Mouse (Mus musculus) adrenal gland, adult 8-10 months (tissue): Measurements from ENCODE around the gene Akirin1. TPM values are rescaled to one million over a fixed set of nuclear protein-coding genes. Genes with fewer than 3 reads are reported as not detected.

Experiments
- DNase-seq: peaks from one replicate; pipeline ENCODE4 v3.0.0; 2022
- total RNA-seq, 4 experiments: library from RNA; stranded (reverse); gene quantifications; 2 replicates each; pipeline ENCODE4 v1.2.4; 2022

The Akirin1 gene
- 10 to 100 TPM; 70.9 to 77.6 (median 71.6) TPM for total RNA-seq

DNA sequence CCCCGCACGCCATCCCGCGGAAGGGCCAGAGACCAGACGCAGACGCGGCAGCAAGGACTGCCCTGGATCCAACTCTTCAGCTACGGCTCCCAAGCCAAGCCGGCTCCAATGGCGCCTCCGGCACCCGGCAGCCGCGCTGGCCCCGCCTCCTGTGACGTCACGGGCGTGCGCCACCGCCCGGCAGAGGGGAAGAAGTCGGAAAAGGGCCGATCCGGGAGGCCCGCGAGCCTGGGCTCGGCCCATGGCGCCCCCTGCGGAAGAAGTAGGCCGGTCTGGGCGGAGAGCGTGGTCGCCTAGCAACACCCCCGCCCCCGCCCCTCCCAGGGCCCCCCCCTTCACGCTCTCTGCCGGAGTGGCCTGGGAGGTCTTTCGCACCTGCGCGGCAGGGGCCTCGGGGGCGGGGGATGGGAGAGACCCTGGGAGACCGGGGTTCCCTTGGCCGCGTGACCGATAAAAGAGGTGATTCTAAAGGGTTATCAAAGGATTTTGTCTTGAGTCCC is at the start of gene Akirin1:
TSS of gene Akirin1 (minus strand) at position 194 of the 500 bp plus-strand sequence.
- peak; percentile 95 for DNase-seq

DNA sequence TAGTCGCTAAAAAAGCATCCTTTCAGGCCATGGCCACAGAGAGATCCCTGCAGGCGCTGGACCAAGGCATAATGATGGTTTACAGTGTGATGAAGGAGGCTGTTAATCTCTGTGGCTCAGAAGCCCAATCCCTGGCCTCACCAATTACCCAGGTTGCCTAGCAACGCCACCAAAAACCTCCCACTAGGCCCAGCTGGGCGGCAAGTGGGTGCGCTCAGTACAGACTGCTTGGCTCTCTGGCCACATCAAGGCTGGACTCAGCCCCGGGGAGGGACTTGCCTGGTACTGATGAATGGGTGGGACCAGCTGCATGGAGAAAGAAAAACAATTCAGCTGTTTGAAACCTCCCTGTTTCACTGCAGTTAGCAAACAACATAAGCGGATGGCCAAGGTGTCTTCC is 47.7 kb upstream of the Akirin1 start:
- DNase-seq = no peak

DNA sequence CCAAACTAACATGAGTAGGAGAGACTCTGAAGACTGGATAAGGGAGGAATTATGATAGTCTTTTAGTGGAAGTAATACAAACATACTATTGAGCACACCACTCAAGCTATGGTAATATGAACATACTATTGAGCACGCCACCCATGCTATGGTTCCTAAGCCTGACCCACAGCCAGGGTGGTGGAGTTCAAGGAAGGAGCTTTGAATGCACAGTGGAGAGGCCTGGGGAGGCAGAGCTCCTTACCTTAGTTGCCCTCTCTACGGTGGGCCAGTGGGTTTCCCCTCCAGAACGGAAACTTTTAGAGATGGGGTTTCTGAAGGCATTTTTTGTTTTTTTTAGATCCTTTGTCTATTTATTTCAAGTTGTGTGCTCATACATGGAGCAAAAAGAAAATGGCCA is 47.3 kb upstream of the Akirin1 start:
- DNase-seq = no peak

DNA sequence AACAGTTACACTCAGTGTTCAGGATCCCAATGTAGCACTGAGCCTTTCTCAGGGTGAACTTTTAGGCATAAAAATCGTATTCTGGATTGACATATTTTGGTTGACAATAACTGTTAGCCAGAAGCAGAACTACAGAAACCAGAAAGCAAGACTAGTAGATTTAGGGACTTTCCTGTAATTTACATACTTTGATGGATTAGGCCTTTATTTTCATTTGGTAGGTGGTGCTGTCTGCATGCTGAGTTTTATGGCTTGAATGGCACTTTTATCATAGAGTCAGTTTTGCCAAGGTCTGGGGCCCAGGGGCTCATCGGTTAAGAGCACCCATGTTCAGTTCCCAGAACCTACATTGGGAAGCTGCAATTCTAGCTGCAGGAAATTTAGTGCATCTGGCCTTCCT is 44.9 kb upstream of the Akirin1 start:
- no peak for DNase-seq

DNA sequence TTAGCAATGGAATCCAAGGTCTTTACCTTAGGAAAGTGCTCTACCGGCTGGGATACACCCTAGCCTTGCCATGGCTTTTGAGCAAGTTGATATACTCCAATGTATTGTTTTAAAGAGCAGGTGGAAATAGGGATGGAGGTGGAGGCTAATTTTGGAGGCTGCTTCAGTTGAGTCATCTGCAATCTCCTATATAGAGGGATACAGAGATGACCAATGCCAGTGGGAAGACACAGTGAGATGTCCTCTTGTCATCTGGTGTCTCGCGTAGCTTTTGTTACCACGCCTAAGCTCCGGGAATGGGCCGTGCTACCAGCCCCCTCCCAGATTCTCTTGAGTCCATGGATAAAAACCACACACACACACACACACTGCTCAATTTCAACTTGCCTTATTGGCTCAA is 43.0 kb upstream of the Akirin1 start:
- DNase-seq = no peak

DNA sequence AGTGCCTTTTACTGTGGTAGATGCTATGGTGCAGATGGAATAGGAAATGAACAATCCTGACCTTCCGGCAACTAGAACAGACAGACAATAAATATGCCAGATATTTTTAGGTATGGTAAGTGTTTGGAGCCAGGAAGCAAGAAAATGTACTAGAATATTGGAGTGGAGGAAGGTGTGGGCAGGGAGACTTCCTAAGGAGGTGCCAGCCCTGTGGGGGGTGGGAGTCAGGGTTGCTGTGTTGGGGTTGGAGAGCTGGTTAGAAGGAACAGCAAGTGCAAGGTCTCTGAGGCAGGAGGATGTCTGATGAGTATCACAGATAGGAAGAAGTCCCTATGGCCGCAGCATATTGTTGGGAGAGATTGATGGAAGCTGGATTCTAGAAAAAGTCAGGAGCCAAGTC is 42.5 kb upstream of the Akirin1 start:
- DNase-seq = no peak

DNA sequence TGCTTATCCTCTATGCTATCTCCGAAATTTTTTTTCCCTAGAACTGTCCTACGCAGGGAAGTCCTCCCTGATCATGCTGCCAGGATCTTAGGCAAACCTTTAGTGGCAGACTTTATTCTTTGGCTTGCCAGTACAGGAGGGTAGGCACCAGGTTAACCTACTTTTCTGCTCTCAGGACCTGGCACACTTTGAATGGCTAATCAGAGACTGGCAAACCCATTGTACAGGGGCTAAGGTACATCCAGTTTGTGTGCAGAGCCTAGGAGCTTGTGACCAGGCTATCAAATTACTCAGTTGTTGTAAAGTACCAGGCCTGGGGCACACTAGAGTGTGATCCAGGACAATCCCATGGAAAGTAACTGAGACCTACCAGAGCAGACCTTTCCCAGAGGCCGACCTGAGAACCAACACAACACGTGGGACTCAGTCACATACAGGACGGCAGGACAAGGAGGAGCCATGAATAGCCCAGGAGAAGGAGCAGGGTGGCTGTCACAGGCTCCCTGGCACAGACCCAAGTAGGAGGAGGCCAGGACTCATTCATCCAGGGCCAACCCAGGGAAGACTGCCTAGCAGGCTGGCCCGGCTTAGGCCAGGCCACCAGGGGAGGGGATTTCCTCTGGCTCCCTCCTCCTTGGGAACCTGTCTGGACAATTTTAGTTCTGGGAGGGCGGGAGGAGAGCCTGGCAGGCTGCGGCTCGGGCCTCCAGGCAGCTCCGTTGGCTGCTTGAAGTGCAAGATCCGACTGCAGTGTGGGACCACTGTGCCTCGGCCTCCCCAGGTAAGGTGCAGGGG is 37.2 kb upstream of the Akirin1 start, which contains the start of gene Rhbdl2:
TSS of gene Rhbdl2 (plus strand) at position 684 of the 795 bp plus-strand sequence.
- peak; percentile 70 for DNase-seq

DNA sequence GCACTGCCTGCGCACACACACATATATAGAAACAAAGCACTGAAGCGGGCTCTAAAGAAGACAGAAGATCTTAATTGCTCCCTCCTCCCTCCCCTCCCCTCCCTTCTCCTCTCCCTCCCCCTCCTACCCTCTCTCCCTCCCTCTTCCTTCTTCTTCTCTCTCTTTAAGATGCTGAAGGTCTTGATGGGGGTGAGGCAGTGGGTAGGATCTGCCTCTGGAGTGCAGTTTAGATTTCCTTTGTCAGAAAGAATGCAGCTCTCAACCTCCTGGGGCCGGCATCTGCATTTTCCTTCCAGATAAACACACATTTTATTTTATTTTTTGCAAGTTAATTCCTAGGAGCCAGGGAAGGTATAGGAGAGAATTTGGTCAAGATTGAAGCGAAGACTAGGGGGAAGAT is 18.1 kb upstream of the Akirin1 start:
- DNase-seq = no peak

DNA sequence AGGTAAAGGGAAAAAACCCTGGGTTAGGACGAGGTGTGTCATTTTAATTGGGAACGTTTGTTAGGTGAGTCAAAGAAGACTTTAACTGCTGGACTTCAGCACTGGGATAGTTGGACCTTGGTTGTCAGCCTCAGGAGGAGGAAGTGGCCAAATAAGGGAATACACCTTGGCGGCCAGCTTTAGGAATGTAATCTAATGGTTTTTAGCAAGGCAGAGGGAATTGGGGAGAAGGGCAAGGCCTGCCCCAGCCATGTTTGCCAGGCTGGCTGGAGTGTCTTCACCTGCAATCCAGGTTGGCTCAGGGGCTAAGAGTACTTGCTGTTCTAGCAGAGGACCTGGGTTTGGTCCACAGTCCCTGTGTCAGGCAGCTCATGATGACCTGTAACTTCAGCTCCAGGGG is 17.7 kb upstream of the Akirin1 start:
- no peak for DNase-seq

DNA sequence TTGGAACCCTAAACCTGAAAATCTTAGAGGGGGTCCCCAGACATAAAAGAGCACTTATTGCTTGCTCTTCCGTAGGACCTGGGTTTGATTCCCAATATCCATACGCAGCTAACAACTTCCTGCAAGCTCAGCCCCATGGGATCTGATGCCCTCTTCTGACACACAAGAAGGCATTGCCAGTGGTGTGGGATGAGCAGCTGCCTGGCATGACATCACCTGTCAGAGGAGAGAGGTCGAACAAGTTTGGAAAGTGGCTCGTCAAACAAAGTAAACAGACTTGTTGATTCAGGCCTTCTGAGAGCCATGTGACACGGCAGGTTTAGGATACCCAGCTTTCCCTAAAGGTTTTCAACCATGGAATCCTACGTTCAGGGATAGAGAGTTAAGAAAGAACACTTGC is 14.9 kb upstream of the Akirin1 start:
- no peak for DNase-seq

DNA sequence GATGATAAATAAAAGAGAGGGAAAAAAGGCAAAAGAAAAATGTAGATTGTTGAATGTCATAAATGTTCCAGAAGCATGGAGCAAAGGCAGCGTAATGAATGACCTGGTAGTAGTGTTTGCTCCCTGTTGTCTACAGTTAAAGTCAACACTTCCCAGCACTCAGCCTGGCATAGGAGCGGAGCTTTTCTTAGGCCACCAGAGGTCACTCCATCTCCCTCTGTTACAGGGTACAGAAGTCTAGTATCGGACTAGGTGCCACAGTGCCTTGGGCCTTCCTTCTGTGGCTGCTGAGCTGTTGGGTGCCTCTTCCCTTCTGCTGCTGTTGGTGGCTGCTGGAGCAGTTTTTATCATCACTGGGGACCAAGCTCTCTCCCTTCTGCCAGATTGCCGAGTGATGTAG is 8.2 kb upstream of the Akirin1 start:
- DNase-seq = no peak

DNA sequence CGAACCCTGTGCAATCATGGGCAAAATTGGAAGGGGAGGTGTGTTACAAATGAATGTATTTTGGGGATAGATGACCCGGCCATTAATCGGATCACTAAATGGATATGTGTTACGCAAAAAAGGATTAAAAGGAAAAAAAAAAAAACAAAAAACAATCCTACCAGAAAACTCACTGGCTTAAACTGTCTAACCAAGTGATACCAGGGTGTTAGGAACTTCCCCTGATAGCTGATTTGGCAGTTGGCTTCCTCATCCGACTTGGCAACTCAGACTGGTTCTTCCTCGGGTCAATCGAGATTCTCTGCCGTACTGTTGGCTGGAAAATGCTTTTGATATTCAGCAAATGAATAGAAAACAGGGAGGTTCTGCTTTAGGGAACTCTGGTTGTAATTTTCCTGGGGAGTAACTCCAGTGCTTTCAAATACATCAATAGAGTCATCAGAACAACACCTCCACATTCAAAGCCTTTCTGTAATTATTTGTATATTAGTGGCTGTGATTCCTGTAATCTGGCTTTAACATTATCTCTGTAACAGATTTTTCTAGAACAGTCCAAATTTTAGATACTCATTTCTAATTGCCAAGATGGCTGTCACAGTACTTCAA is 665 bp upstream of the Akirin1 start:
- DNase-seq = no peak

DNA sequence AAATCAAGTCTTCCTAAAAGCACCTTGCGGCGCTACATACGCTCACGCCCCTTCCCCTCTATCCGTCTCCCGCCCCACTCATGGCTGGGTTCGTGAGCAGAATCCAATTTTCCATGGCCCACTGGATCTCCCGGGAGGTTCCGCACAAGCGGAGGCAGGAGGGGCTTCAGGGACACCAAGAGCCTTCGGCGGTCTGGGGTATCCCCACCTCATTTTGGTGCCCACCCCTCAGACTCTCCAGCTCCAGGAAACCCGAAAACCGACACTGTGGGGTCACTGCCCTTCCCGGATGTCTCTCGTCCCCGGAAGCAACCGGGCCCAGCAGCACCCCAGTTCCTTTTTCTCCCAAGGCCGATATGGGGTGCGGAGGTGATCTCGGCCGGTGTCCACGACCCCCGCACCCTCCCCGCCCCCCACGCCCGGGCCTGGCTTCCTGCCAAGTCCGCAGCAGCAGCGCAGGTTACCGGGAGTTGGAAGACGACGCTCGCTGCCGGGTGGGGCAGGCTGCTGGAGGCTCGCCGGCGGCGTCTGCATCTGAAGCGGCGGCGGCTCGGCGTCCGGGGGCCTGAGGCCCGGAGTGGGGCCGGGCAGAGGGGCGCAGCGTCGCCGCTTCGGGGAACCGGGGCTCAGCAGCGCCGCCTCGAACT is 538 bp downstream of the Akirin1 start:
- peak; percentile 33 for DNase-seq

DNA sequence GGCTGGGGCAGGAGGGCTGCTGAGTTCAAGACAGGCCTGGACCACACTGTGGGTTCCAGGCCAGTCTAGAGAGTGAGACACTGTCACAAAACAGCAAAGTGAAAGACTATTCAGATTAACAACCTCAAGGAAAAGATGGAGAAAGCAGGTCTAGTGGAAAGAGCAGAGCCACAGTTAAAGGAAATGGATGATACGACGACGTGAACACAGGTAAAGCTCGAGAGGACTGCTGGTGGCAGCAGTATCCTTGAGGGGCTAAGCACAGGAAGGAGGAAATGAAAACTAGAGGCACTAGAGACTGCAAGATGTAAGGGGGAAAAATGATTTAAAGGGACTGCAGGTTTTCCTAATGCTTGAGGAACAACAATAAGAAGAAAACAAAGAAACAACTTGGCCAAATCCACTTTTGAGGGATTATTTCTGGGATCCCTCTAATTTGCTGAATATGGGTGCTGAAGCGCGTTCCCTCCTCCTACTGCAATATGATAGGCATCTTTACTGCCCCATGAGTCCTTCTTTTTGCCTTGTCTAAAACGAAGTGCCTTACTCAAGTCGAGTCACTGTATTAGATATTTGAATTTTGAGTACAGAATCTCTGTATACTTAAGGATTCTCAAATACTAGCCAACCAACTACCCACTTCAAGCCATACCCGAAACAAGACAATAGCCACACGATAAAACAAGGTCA is 1.3 kb downstream of the Akirin1 start:
- no peak for DNase-seq

DNA sequence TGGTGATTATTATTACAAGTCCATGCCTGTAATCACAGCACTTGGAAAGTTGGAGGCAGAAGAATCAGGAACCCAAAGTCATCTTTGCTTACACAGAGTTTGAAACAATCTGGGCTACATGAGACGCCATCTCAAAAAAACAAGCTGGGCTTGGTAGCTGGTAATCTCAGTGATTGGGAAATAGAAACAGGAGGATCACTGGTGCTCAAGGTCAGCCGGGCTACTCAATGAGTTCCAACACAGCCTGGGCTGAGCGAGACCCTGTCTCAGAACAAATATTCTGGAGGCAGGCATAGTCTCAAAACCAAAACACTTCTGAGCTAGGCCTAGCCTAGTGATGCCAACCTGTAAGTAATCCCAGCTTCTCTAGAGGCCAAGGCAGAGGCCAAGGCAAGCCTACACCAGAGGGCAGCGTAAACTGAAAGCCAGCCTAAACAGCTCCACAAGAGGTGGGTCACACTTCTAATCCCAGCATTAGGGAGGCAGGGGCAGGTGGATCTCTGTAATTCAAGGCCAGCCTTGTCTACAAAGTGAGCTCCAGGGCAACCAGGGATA is 4.8 kb downstream of the Akirin1 start:
- peak; percentile 28 for DNase-seq

DNA sequence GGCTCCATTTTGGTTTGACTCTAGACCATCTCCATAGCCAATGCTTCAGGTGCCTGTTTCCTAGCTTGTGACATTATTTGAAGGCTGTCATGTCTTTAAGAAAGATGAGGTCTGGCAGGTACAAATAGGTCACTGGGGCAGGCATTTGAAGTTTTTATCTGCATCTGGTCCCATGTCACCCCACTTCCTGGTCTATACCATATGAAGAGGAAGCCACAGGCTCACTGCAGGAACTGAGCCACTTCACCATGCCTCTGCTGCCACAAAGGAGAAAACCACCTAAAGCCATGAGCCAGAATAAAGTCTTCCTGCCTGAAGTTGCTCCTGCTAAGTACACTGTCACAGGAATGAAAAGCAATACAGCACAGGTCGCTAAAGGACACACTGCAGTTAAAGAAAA is 7.3 kb downstream of the Akirin1 start:
- DNase-seq = no peak

DNA sequence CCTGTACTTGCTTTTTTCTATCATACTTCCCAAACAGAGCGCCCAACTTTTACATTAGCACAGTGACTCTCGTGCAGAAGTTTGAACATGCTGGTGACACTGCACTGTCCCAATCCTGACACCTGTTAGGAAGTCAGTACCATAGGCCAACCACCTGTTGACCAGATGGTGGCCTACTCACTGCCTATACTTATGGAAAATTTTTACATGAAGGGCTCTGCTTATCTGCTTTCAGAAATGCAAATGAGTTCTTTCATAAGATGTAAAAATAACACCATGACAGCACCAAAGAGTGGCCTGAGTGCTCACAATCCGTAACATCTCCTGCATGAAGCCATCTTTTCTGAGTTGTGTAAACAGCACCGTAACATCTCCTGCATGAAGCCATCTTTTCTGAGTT is 11.4 kb downstream of the Akirin1 start:
- no peak for DNase-seq

DNA sequence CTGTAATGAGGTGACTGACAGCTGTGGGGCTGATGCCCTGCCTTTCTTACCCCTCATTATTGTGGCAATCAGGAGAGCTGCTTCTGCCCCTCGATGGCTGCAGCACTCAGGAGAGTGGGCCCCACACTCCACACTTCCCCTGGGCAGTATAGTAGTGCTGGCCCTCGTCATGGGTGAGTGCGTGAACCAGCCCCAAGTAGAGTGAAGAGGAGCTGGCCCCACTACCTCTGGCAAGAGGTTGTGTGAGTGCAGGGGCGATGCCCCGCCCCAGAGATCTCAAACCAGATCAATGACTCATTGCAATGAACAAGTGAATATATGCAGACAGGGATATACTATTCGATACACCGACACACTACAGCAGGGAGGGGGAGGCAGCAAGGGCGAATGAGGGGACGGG is 16.6 kb downstream of the Akirin1 start:
- no peak for DNase-seq

DNA sequence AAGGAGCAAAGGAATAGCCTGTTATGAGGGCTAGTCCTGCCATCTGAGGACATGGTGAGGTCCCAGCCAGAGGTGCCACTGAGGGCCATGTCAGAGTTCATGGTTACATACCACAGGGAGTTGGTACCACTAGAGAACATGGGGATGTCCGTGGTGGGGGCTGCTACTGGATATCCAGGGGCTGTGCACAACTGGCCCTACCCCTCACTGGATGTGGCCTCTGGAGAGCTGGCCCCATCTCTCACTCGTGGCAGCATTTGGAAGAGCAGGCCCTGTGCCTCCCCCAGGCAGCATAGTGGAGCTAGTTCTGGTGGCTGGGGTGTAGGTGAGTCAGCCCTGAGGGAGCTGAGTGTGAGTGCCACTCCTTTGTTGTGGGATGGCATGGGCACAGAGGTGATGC is 17.2 kb downstream of the Akirin1 start:
- DNase-seq = no peak

DNA sequence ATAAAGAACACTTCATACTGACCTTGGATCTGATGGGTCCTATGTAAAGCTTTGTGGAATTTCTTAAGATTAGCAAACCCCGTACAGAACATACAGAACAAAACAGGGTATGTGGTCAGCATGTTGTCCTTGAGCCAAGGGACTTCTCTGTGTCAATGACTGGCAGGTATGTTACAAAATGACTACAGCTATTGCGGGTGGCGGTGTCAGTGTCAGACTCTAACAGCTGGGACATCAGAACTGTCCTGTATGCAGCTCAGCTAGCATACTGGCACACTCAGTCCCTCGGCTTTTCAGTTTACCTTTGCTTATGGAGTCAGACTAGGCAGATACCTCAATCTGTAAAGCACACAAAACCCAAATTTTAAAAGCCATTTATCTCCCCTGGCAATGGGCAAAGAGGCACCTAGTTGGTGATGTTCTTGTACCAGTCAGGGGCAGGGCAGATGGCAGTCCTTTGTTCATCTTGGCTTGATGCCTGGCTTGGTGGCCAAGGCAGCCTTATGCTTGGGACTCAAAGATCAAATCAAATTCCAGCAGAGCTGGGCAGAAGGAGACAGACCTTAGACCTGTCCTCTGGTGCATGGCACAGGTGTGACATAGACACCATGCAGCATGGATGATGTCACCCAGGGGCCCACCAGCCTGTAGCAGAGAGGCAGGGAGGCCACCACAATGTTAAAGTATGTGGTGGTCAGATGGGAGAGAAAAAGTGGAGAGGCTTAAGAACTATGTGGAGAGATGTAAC is 17.8 kb downstream of the Akirin1 start:
- no peak for DNase-seq

DNA sequence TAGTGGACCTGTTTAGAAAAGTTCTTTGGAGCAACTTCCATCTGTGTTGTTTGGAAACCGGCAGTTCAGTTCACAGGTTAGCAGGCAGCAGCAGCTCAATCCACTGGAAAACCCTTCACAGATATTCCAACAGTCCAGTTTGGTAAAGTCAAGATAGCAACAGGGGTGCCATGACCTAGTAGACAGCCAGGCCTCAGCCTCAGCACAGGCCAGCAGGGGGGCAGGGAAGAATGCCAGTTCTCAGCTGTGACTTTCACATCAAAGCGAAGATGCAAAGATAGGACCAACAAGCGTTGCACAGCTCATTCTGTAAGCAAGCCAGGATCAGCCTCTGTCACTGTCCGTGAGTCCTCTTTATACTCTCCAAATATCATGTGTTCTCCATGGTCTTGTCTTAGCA is 28.4 kb downstream of the Akirin1 start:
- DNase-seq = no peak

DNA sequence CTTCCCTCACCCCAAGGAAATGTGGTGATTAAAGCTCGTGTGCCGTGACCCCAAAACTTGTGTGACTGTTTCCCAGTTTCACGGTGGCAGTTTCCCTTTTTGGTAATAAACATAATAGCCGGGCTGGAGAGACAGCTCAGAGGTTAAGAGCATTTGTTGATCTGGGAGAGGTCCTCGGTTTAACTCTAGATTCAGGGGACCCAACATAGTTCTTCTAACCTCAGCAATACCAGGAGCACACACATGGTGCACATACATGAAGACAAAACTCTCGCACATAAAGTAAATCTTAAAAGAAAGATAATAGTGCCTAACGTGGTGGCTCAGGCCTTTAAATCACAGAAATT is 31.7 kb downstream of the Akirin1 start:
- DNase-seq = no peak
